Mouse (Mus musculus): ENCODE results near the gene Rbms3.

Gene Rbms3

DNA sequence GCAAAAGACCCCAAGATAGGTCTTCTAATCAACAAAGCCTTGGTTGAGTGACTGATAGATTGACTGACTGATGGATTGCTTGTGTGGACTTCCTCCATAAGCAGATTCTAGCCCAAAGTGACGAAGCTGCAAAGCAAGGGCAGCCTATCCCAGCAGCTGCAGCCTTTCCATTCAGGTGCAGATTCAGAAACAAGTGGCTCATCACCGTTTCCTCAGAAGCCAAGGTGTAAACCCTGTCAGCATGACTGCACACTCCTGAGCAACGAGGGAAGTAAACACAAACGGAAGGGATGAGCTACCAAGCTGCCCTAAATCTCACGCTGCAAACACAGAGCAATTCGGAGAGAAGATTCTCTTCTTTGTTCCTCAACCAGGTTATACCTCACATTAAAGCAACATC is 639.4 kb downstream of the Rbms3 start:
- no peak for DNase-seq (ENCODE audit: low read depth in 1 of 2, low spot score in 2 of 2)

DNA sequence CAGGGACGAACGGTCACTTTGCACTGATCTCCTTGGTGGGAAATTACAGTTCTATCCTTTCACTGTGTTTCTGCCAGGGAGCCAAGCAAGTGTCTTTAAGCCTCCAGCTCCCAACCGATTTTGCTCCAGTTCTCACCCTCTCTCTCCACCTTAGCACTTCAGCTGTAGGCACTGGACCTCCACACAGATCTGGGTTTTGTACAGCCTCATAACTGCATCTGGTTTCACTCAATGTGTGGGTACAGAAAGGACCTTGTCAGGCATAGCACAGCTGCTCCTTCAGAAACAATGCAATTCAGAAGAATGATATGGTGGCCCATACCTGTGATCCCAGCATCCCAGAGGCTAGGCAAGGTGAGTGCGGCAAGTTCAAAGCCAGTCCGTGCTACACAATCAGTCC is 648.9 kb downstream of the Rbms3 start:
- DNase-seq (ENCODE audit: low read depth in 1 of 2, low spot score in 2 of 2): no peak

GRCm38 (mm10) chr9:116977428-116977827 is 652.3 kb downstream of the Rbms3 start:
- DNase-seq (ENCODE audit: low read depth in 1 of 2, low spot score in 2 of 2): no peak

- DNase-seq (ENCODE audit: low read depth in 1 of 2, low spot score in 2 of 2): no peak
These were observed 652.9 kb downstream of the Rbms3 start for GRCm38 (mm10) chr9:116976575-116977408.

DNA sequence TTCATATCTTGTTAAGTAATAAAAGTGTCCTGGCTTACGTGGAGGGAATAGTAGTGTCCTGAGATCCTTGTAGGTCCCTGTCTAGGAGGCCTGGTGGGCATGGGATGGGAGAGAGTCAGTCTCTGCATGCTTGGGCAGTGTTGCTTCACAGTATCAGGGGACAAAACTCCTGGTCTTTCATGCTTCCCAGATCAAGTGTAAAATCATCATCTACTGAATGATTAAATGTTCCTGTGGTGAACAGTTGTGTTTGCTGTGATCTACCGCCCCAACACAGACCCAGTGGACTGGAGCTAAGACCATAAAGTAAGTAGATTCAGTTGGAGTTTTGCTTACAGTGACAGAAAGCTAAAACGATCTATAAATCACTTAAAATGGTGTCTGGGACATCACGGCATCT is 654.4 kb downstream of the Rbms3 start:
- DNase-seq (ENCODE audit: low read depth in 1 of 2, low spot score in 2 of 2): no peak

DNA sequence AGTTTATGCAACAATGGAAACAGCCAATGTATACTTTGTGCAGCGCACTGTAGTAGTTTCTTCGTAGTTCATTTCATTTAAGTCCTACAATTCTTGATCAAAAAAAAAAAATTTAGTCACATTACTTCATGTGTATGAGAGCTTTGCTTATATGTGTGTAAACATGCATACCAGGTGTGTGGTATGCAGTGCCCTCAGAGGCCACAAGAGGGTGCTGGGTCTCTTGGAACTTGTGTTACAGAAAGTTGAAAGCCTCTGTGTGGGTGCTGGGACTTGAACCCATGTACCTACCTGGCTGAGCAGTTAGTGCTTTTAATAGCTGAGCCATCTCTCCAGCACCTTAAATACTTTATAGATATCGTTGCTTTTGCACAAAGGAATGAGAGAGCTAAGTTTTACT is 655.6 kb downstream of the Rbms3 start:
- no peak for DNase-seq (ENCODE audit: low read depth in 1 of 2, low spot score in 2 of 2)

DNA sequence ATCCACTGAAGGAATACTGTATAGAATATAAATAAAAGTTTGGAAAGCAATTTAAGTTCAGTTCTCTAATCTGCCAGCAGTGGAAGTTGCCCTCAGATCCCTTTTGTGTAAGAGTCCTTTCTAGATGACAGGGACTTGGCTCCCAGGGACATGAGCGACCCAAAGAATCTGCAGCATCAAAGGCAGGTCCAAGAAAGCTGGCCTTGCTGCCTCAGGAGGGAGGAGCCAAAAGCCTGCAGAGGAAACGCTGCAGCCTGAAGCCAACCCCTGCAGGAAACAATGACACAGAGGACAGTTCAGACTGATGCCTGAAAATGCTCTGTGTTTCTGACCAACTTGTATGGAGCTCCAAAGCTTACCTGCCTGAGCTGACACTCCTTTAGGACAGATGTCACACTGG is 656.1 kb downstream of the Rbms3 start:
- no peak for DNase-seq (ENCODE audit: low read depth in 1 of 2, low spot score in 2 of 2)

DNA sequence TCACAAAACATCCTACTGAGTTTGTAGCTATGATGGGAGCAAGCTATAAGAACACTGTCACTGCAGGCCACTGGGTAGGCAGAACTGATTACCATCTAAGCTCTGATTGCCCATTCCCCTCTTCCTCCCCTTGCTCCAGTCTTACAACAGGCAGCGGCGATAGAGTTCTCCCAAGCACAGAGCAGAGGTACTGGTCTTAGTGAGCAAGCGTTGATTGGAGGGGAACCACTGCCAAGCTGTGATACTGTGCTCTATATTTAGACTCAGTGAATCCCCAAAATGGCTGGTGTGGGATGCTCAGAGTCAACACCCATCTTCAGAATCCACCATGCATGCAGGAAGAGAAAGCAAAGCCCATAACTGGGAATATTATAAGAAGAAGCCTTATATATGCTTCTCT is 662.4 kb downstream of the Rbms3 start:
- no peak for DNase-seq (ENCODE audit: low read depth in 1 of 2, low spot score in 2 of 2)

- DNase-seq (ENCODE audit: low read depth in 1 of 2, low spot score in 2 of 2): no peak
These were observed 664.0 kb downstream of the Rbms3 start for GRCm38 (mm10) chr9:116965691-116966090.

GRCm38 (mm10) chr9:116956156-116956555 is 673.6 kb downstream of the Rbms3 start:
- DNase-seq (ENCODE audit: low read depth in 1 of 2, low spot score in 2 of 2): no peak

- DNase-seq (ENCODE audit: low read depth in 1 of 2, low spot score in 2 of 2): no peak
These were observed 681.5 kb downstream of the Rbms3 start for GRCm38 (mm10) chr9:116948211-116948610.

DNA sequence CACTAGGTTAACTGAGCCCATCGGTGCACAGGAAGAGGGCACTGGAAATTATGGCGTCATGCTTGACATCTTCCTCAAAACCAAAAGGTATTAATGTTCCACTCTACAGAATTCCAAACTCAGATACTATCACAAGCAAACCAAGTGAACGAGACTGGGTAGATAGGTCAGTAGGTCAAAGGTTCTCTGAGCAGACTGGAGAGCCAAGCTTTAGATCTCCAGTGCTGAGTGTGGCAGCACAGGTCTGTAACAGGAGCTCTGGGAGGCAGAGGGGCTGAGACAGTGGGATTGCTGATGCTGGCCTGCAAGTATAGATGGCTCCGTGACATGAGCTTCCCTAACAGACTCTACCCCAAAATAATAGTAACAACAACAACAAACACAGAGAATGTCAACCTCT is 682.3 kb downstream of the Rbms3 start:
- DNase-seq (ENCODE audit: low read depth in 1 of 2, low spot score in 2 of 2): no peak

- DNase-seq (ENCODE audit: low read depth in 1 of 2, low spot score in 2 of 2): no peak
These were observed 682.9 kb downstream of the Rbms3 start for GRCm38 (mm10) chr9:116946787-116947186.

GRCm38 (mm10) chr9:116945689-116946088 is 684.0 kb downstream of the Rbms3 start:
- no peak for DNase-seq (ENCODE audit: low read depth in 1 of 2, low spot score in 2 of 2)

GRCm38 (mm10) chr9:116943902-116944301 is 685.8 kb downstream of the Rbms3 start:
- no peak for DNase-seq (ENCODE audit: low read depth in 1 of 2, low spot score in 2 of 2)

DNA sequence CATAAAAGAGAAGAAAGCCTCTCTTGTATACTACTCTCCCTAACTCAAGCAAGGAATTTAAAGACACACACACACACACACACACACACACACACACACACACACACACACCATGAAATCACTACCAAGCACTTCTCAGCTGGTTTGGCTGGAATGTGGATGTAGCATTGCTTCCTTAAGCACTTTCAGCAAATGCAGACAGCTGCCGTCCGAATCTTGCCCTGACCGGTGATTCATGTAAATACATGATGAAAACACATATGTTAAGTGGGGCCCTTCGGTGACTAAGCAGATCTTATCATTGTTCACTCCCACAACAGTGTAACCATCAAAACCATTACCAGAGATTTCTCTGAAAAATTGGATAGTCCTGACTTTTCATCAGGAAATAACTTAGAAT is 688.6 kb downstream of the Rbms3 start:
- no peak for DNase-seq (ENCODE audit: low read depth in 1 of 2, low spot score in 2 of 2)

GRCm38 (mm10) chr9:116940693-116941092 is 689.0 kb downstream of the Rbms3 start:
- DNase-seq (ENCODE audit: low read depth in 1 of 2, low spot score in 2 of 2): no peak

GRCm38 (mm10) chr9:116928338-116928737 is 701.4 kb downstream of the Rbms3 start:
- DNase-seq (ENCODE audit: low read depth in 1 of 2, low spot score in 2 of 2): no peak

DNA sequence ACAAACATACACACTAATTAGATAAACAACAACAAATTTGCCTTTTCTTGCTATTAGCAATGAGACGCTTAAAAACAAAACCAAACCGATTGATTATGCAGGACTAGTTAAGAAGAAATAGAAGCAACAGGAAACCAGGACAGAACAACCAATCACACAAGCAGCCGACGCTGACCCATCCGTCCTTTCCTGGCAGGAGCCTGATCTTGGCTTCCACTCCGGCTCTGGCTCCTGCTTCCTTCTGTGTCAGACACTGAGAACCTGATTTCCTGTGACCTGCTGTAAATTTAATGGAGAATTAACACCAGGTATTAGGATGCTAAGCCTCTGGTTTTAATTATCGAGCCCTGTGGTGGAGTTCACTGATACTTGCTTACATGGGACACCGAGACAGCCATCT is 706.6 kb downstream of the Rbms3 start:
- no peak for DNase-seq (ENCODE audit: low read depth in 1 of 2, low spot score in 2 of 2)

GRCm38 (mm10) chr9:116922561-116922960 is 707.2 kb downstream of the Rbms3 start:
- no peak for DNase-seq (ENCODE audit: low read depth in 1 of 2, low spot score in 2 of 2)

DNA sequence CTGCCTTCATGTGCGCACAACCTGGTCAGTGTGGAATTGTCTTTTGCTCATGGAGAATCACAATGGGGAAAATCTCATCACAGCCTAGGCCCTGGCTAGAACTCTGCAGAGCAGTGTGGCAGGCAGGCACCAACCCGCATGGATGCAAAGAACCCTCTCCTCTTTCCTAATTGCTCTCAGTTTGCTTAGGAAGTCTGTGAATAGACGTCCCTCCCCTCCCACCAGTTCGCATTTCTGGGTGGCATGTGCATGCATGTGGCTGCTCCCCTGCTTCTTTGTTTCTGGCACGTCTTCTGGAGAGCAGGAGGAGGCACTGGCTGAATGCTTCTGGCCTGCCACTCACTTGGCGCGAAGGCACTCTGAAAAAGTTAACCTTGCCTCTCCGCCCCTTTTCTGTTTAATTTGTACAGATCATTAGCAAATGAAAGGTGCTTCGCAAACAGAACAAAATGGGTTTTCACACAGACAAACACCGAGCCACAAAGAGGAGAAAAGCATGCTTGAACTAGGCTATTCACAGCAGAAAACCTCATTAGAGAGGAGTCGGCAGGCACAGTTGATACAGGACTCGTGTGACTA is 710.2 kb downstream of the Rbms3 start:
- DNase-seq (ENCODE audit: low read depth in 1 of 2, low spot score in 2 of 2): no peak

GRCm38 (mm10) chr9:116912493-116912847 is 717.2 kb downstream of the Rbms3 start:
- no peak for DNase-seq (ENCODE audit: low read depth in 1 of 2, low spot score in 2 of 2)

Measured in monocyte, adult 2 months (primary cell).